Mouse (Mus musculus) G1E (cell line): ENCODE results near the gene Sectm1b.

Experiments used
- CTCF ChIP-seq: IDR thresholded peaks from 2 replicates; pipeline ENCODE4 v1.5.1; 2012; ENCODE audit warnings: low read depth, low read length, inconsistent platforms, mixed read lengths
- GATA1 ChIP-seq: IDR thresholded peaks from 2 replicates; pipeline ENCODE4 v1.6.1; 2012; ENCODE audit warnings: borderline replicate concordance, low read length, inconsistent platforms, mixed read lengths
- POLR2AphosphoS5 ChIP-seq: IDR thresholded peaks from 2 replicates; pipeline ENCODE4 v1.6.1; 2012; ENCODE audit warnings: low read depth, low read length, inconsistent platforms; ENCODE audit not compliant: insufficient replicate concordance
- TAL1 ChIP-seq: conservative IDR thresholded peaks from 2 replicates; pipeline ENCODE4 v1.6.1; 2012; ENCODE audit warnings: low read depth, low read length, inconsistent platforms, mixed read lengths

DNA sequence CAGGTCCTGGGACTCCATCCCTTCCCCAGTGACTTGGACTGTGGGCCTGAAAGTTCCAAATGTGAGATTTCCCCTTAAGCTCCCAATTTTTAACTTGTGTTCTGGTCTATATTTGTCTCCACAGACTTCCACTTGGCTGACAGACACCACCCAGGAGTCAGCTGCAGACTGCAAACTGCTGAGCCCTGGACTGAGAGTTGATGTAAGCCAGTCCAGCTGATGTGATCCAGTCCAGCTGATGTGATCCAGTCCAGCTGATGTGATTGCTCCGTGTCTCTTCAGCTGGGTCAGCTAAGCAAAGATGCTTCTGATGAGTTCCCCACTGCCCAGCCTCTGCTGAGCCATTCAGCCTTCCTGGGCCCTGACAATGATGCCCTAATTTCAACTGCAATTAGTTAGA lies 11.6 kb downstream of the Sectm1b start:
- TF ChIP-seq CTCF (no peak), GATA1 (no peak), TAL1 (no peak), POLR2AphosphoS5 (no peak)
